Mouse (Mus musculus): Measurements from ENCODE around the gene Tmem215. TPM values are rescaled to one million over a fixed set of nuclear protein-coding genes. Genes with fewer than 3 reads are reported as not detected.

Gene Tmem215
- total and polyA plus RNA-seq, 3 experiments = 0.16 TPM; not detected in 2

GRCm38 (mm10) chr4:40499812-40500591 is 28.0 kb downstream of the Tmem215 start:
- DNase-seq (ENCODE audit: low spot score) (no peak), ATAC-seq (ENCODE audit: extremely low read depth, insufficient number of reproducible peaks, low FRiP score, poor library complexity, severe bottlenecking) (no peak)
- Histone ChIP-seq H3K36me3 (replicated peaks) (no peaks in the 10 kb centered on the region), H3K4me3 (ENCODE audit: low read depth, low read length) (no peak overlapping the region), H3K9me3 (replicated peaks) (peaks cover 2% of the 10 kb centered on the region; the same call in 1 of the 2 replicates), H3K27me3 (ENCODE audit: insufficient read depth, low read length) (no peaks in the 10 kb centered on the region), H3K4me1 (ENCODE audit: insufficient read depth, low read depth, low read length) (no peaks in the 10 kb centered on the region)
- TF ChIP-seq POLR2AphosphoS5 (IDR thresholded peaks at IDR 0.05; ENCODE audit: insufficient replicate concordance, low read depth, low read length) (no peak), CTCF (IDR thresholded peaks at IDR 0.05; ENCODE audit: low read depth, low read length) (no peak), GATA1 (IDR thresholded peaks at IDR 0.05; ENCODE audit: borderline replicate concordance, low read length) (no peak), GATA2 (IDR thresholded peaks at IDR 0.05; ENCODE audit: borderline replicate concordance, low read depth, low read length) (no peak), TAL1 (conservative IDR thresholded peaks at IDR 0.05; ENCODE audit: low read depth, low read length) (no peak)

GRCm38 (mm10) chr4:40502459-40502858 is 30.5 kb downstream of the Tmem215 start:
- ATAC-seq (ENCODE audit: extremely low read depth, insufficient number of reproducible peaks, low FRiP score, poor library complexity, severe bottlenecking) = no peak
- DNase-seq (ENCODE audit: low spot score) = no peak
- no peaks in the 10 kb centered on the region for H3K4me1 ChIP-seq (ENCODE audit: insufficient read depth, low read depth, low read length)
- no peaks in the 10 kb centered on the region for H3K36me3 ChIP-seq (replicated peaks)
- H3K9me3 ChIP-seq (replicated peaks) = peaks cover 2% of the 10 kb centered on the region; the same call in 1 of the 2 replicates
- TF ChIP-seq GATA2 (IDR thresholded peaks at IDR 0.05; ENCODE audit: borderline replicate concordance, low read depth, low read length) (no peak), TAL1 (conservative IDR thresholded peaks at IDR 0.05; ENCODE audit: low read depth, low read length) (no peak), POLR2AphosphoS5 (IDR thresholded peaks at IDR 0.05; ENCODE audit: insufficient replicate concordance, low read depth, low read length) (no peak), CTCF (IDR thresholded peaks at IDR 0.05; ENCODE audit: low read depth, low read length) (no peak), GATA1 (IDR thresholded peaks at IDR 0.05; ENCODE audit: borderline replicate concordance, low read length) (no peak)
- no peaks in the 10 kb centered on the region for H3K27me3 ChIP-seq (ENCODE audit: insufficient read depth, low read length)
- no peak overlapping the region for H3K4me3 ChIP-seq (ENCODE audit: low read depth, low read length)

- Histone ChIP-seq H3K4me1 (ENCODE audit: insufficient read depth, low read depth, low read length) (no peaks in the 10 kb centered on the region), H3K9me3 (replicated peaks) (no peaks in the 10 kb centered on the region), H3K4me3 (ENCODE audit: low read depth, low read length) (no peak overlapping the region), H3K36me3 (replicated peaks) (no peaks in the 10 kb centered on the region), H3K27me3 (ENCODE audit: insufficient read depth, low read length) (no peaks in the 10 kb centered on the region)
- no peak for TF ChIP-seq TAL1 (conservative IDR thresholded peaks at IDR 0.05; ENCODE audit: low read depth, low read length)
- TF ChIP-seq GATA1 (IDR thresholded peaks at IDR 0.05; ENCODE audit: borderline replicate concordance, low read length) = no peak
- no peak for TF ChIP-seq CTCF (IDR thresholded peaks at IDR 0.05; ENCODE audit: low read depth, low read length)
- no peak for TF ChIP-seq POLR2AphosphoS5 (IDR thresholded peaks at IDR 0.05; ENCODE audit: insufficient replicate concordance, low read depth, low read length)
- TF ChIP-seq GATA2 (IDR thresholded peaks at IDR 0.05; ENCODE audit: borderline replicate concordance, low read depth, low read length) = no peak
- ATAC-seq (ENCODE audit: extremely low read depth, insufficient number of reproducible peaks, low FRiP score, poor library complexity, severe bottlenecking) = no peak
- no peak for DNase-seq (ENCODE audit: low spot score)
Observed at GRCm38 (mm10) chr4:40509534-40509933, 37.6 kb downstream of the Tmem215 start.

- Histone ChIP-seq H3K4me3 (ENCODE audit: low read depth, low read length) (no peak overlapping the region), H3K27me3 (ENCODE audit: insufficient read depth, low read length) (no peaks in the 10 kb centered on the region), H3K36me3 (replicated peaks) (no peaks in the 10 kb centered on the region), H3K4me1 (ENCODE audit: insufficient read depth, low read depth, low read length) (no peaks in the 10 kb centered on the region), H3K9me3 (replicated peaks) (no peaks in the 10 kb centered on the region)
- no peak for TF ChIP-seq TAL1 (conservative IDR thresholded peaks at IDR 0.05; ENCODE audit: low read depth, low read length)
- TF ChIP-seq GATA2 (IDR thresholded peaks at IDR 0.05; ENCODE audit: borderline replicate concordance, low read depth, low read length) = no peak
- TF ChIP-seq POLR2AphosphoS5 (IDR thresholded peaks at IDR 0.05; ENCODE audit: insufficient replicate concordance, low read depth, low read length) = no peak
- no peak for TF ChIP-seq CTCF (IDR thresholded peaks at IDR 0.05; ENCODE audit: low read depth, low read length)
- TF ChIP-seq GATA1 (IDR thresholded peaks at IDR 0.05; ENCODE audit: borderline replicate concordance, low read length) = no peak
- no peak for DNase-seq (ENCODE audit: low spot score)
- ATAC-seq (ENCODE audit: extremely low read depth, insufficient number of reproducible peaks, low FRiP score, poor library complexity, severe bottlenecking) = no peak
Observed at GRCm38 (mm10) chr4:40513235-40513634, 41.3 kb downstream of the Tmem215 start.

GRCm38 (mm10) chr4:40518545-40519324 is 46.8 kb downstream of the Tmem215 start:
- Histone ChIP-seq H3K9me3 (replicated peaks) (peaks cover 8% of the 10 kb centered on the region; the same call in 1 of the 2 replicates), H3K27me3 (ENCODE audit: insufficient read depth, low read length) (peaks cover 3% of the 10 kb centered on the region), H3K4me1 (ENCODE audit: insufficient read depth, low read depth, low read length) (no peaks in the 10 kb centered on the region), H3K4me3 (ENCODE audit: low read depth, low read length) (no peak overlapping the region), H3K36me3 (replicated peaks) (no peaks in the 10 kb centered on the region)
- no peak for DNase-seq (ENCODE audit: low spot score)
- TF ChIP-seq TAL1 (conservative IDR thresholded peaks at IDR 0.05; ENCODE audit: low read depth, low read length) (no peak), GATA2 (IDR thresholded peaks at IDR 0.05; ENCODE audit: borderline replicate concordance, low read depth, low read length) (no peak), GATA1 (IDR thresholded peaks at IDR 0.05; ENCODE audit: borderline replicate concordance, low read length) (no peak), CTCF (IDR thresholded peaks at IDR 0.05; ENCODE audit: low read depth, low read length) (no peak), POLR2AphosphoS5 (IDR thresholded peaks at IDR 0.05; ENCODE audit: insufficient replicate concordance, low read depth, low read length) (no peak)
- no peak for ATAC-seq (ENCODE audit: extremely low read depth, insufficient number of reproducible peaks, low FRiP score, poor library complexity, severe bottlenecking)

Other genes starting within 250 kb of the Tmem215 start
- 26.6 and 29.2 TPM in 2 replicates for gene Ddx58, start 232.4 kb upstream of the Tmem215 start, total RNA-seq (2014; fragmentation: Nextera tagmentation)
- 14.1 and 16.1 TPM in 2 replicates for gene Ddx58, start 232.4 kb upstream of the Tmem215 start, total RNA-seq (2017)
- 0.43 and 0.68 TPM in 2 replicates for gene Ddx58, start 232.4 kb upstream of the Tmem215 start, polyA plus RNA-seq (2012)
- 8.5 and 9.9 TPM in 2 replicates for gene Smim27, start 202.6 kb upstream of the Tmem215 start, total RNA-seq (2014; fragmentation: Nextera tagmentation)
- 9.2 and 13.4 TPM in 2 replicates for gene Smim27, start 202.6 kb upstream of the Tmem215 start, total RNA-seq (2017)
- gene Smim27, start 202.6 kb upstream of the Tmem215 start, polyA plus RNA-seq (2012) = 14.1 and 18.2 TPM in 2 replicates
- gene Topors, start 202.3 kb upstream of the Tmem215 start, total RNA-seq (2014; fragmentation: Nextera tagmentation) = 35.0 and 40.4 TPM in 2 replicates
- gene Topors, start 202.3 kb upstream of the Tmem215 start, total RNA-seq (2017) = 54.8 and 59.3 TPM in 2 replicates
- gene Topors, start 202.3 kb upstream of the Tmem215 start, polyA plus RNA-seq (2012) = 8.7 and 9.9 TPM in 2 replicates
- gene Ndufb6, start 192.8 kb upstream of the Tmem215 start, total RNA-seq (2014; fragmentation: Nextera tagmentation) = 31.5 and 37.4 TPM in 2 replicates
- gene Ndufb6, start 192.8 kb upstream of the Tmem215 start, total RNA-seq (2017) = 82.0 and 91.4 TPM in 2 replicates
- 176 and 177 TPM in 2 replicates for gene Ndufb6, start 192.8 kb upstream of the Tmem215 start, polyA plus RNA-seq (2012)
- gene Aptx, start 231.0 kb downstream of the Tmem215 start, total RNA-seq (2014; fragmentation: Nextera tagmentation) = 10.9 and 11.1 TPM in 2 replicates
- gene Aptx, start 231.0 kb downstream of the Tmem215 start, total RNA-seq (2017) = 11.8 and 12.4 TPM in 2 replicates
- 1.6 and 5.2 TPM in 2 replicates for gene Aptx, start 231.0 kb downstream of the Tmem215 start, polyA plus RNA-seq (2012)
- gene Dnaja1, start 250.0 kb downstream of the Tmem215 start, total RNA-seq (2014; fragmentation: Nextera tagmentation) = 174 and 178 TPM in 2 replicates
- gene Dnaja1, start 250.0 kb downstream of the Tmem215 start, total RNA-seq (2017) = 232 and 353 TPM in 2 replicates
- 124 and 221 TPM in 2 replicates for gene Dnaja1, start 250.0 kb downstream of the Tmem215 start, polyA plus RNA-seq (2012)

All from G1E (cell line).